Mouse (Mus musculus) megakaryocyte, embryonic 14.5 days (primary cell): ENCODE measurements around the gene Rpain.

Source experiments
- FLI1 ChIP-seq: IDR thresholded peaks from 2 replicates; pipeline ENCODE4 v1.6.1; 2012; ENCODE audit warnings: low read length, inconsistent platforms, mixed read lengths
- GATA1 ChIP-seq: IDR thresholded peaks from 3 replicates; pipeline ENCODE4 v1.6.1; 2012; ENCODE audit warnings: mixed read lengths, low read length, inconsistent platforms, borderline replicate concordance

- TF ChIP-seq FLI1 (no peak), GATA1 (no peak)
These were observed 37.8 kb downstream of the Rpain start for GRCm38 (mm10) chr11:71007831-71008230.
